Mouse (Mus musculus): Measurements from ENCODE around the gene 2310030G06Rik.

Gene 2310030G06Rik

DNA sequence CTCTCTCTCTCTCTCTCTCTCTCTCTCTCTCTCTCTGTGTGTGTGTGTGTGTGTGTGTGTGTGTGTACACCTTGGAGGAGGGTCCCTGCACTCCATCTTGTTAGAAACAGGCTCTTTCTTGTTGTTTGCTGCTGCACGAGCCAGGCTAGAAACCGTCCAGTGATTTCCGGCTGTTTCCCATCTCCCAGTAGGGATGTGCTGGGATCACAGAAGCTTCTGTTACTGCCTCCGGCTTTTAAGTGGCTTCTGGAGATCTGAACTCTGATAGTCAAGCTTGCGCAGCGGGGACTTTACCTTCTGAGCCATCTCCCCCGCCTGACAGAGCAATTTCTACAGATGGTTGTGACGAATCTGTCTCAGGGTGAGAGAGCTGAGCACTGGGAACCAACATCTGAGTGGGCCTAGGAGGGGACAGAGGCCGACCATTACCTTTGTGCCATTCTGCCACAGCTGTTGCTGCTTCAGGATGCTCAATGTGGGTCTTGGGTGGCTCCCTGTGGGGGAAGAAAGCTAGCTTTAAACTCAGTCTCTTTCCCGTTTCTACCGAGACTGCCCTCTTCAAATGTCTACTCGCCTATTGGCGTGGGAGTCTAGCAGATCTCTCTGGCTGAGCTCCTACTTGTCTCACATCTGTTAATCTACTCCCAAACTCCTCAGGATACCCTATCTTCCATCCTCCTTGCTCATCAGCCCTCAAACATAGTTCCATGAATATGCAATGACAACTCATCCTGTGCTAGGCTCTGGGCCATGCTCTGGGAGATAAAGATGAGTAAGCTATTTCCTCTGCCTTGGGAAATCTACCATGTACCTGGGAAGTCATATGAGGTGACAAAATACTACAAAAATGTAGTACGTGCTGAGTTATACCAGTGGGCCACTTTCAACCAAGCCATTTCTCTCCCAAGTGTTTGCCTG, 5.2 kb downstream of the 2310030G06Rik start:
- DNase-seq: no peak

DNA sequence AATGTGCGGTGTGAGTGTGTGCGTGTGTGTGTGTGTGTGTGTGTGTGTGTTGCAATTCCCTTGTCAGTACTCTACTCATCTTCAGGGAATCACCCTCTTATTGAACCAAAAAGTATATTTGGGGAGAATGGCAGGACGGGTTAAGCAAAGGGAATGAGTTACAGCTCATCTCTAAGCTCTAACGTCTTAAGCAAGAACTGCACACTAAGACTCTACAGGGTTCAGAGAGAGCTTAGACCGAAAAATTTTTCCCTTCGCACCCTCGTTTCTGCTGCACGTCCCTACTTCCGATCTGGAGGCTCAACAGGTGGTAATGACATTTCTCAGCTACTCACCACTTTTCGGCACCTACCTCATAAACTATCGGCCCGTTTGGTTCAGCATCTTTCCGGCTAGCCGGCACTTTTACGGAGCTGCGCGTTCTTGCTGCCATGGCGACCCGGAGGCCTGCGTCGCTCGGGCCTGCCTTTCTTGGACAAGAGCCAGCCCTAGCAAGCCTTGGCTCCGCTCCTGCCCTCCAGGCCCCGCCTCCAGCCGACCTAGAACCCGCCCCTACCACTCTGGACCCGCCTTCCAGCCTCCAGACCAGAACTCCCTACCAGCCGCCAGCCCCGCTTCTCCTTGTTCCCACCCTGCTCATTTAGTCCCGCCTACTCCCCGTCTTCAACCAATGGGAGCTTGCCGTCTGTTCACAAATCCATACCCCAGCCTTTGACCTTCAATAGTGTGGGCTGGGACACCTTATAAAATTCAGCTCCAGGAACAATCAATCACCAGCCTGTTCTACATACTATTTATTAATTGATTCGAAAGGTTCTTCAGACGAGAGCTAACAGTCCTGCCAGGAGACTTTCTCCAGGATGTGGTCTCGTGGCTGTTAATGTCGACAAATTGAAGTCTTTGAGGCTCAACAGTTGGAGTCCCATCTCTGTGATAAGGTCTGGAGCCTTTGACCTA, 7.1 kb downstream of the 2310030G06Rik start, which contains the start of gene Dixdc1:
TSS of gene Dixdc1 (minus strand) at position 604 of the 957 bp plus-strand sequence.
- peak; percentile 82 to 84 for DNase-seq

DNA sequence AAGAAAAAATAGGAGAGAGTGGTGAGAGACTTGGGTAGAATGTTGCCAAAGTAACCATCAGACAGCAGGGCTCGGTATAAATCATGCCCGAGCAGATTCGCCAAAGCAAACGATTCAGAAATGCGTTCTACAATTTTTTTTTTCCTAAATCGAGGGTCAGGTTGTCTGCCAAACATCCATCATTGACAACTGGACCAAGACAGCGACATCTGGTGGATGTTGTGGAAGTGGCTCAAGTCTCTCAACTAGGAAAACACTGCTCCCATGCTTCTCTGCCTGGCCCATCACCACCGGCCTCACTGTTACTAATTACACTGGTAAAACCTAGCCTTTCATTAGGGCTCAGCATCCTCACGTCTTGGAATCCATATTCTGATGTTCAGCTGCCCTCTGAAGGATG, 11.3 kb downstream of the 2310030G06Rik start:
- peak; percentile 77 for DNase-seq

DNA sequence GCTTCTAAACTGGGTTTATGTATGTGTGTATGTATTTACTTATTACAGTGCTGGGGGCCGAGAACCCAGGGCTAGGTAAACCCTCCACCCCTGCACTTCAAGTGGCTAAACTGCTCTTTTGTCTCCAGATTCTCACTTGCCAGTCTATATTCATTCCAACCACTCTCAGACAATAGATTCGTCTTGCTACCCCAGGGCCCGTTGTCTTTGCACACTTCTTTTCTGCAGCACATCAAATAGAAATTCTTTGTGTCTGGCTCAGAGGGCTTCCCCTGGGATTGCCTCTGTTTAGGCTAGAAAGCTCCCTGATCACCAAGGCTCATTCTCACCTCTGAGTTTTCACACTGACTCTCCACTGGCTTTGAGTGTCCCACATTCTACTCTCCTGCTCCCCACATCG, 13.8 kb downstream of the 2310030G06Rik start:
- DNase-seq: no peak

DNA sequence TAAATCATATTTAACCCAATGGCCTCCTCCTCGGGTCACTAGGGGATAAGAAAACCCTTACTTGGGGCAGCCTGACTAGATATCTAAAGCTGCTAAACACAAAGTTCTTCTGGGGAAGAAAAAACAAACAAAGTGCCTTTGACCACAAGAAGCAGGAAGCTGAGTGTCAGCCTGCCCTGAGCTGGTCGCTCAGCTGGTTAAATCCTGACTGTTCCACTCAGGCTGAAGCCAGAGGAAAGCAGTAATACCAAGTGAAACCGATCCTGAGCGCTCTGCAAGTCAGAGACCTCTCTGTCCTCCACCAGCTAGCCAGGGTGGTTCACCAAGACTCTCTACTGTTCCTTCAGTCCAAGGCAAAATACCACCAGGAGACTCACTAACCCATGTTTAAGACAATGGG, 16.7 kb downstream of the 2310030G06Rik start:
- DNase-seq: no peak

DNA sequence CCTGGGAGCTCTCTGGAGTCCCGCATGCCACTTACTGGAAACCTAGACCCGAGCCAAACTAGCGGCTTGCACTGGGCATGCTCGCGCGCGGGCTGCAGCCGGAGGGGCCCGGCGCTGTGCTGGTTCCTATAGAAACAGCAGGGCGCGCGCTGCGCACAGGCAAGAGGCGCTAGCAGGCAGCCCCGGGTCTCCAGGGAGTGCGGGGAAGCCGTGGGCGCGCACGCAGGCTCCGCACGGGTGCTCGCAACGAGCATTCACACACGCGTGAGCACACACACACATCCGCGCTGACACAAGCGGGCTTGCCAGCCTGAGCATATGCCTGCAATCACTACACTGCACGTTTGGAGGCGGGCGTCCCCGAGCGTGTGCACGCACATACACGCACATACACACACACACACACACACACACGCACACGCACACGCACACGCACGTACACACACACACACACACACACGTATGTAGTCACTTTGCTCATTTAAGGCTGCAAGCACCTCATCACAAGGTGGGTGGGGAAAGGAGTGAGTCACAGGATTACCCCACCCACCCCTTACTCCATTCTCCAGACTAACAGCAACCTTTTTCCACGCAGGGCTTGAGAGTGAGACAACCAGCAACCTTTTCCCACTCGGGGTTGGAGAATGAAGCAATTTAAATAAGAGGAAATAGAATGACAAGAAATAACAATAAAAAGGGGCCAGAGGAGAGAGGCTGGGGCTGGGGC, 18.2 kb downstream of the 2310030G06Rik start:
- peak; percentile 77 to 84 for DNase-seq

DNA sequence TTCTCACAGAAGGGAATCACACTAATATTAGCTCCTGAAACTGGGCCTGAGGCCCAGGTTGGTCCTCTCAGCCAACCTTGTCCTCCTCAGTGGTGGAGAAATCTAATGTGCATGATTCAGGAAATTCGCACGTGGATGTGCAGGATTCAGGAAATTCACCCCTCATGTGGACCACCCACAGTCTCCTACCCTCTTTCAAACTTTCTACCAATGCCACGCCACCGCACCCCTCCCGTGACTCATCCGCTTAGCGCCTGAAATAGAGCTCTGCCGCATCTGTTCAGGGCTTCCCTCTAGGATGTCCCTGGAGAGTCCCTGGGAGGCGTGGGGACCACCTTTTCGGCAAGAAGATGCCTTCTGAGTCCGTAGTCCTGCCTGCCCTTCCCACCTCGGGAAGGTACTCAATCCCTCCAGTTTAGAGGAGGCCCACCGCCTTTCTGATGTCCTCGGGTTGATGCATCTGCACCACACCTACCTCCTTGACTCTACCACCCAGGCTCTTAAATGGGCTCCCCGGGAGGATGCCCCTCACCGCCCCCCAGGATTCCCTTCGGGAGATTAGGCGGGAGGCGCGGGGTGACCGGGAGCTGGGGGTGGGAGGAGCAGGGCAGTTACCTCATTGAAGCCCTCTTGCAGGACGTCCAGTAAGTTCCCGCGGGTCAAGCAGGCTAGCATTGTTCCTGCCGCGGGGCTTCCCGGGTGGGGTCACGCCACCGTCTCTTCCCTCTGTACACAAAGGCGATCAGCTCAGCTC, 19.0 kb downstream of the 2310030G06Rik start:
- peak; percentile 69 to 71 for DNase-seq

DNA sequence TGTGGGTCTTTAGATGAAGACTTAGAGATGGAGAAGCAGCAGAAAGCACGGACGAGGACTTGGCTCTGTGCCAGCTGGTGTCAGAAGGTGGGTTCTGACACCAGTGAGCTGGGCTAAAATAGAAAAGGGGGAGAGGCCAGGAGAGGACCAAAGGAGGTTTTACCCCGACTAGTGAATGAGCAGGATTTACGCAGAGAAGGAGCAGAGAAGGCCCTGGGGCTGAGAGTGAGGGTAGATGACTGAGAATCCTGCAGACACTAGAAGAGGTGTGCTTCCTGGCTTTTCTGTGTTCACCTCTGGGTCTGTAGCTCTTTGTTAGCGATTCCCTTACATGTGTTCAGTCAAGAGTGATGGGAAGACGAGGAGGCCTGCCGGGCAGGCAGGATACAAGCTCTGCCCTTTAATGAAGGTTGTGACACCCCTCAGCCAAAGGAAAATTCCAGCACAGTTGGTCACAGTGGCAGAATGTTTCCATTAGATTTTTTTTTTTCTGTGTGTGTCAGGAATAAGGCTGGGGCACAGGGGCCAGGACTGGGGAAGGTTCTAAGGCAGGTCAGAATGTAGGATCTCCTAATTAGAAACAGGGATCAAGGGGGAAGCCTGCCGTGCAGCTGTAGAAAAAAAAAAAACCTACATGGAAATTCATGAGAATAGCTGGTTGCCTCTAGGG, 20.3 kb downstream of the 2310030G06Rik start:
- peak; percentile 55 to 58 for DNase-seq

DNA sequence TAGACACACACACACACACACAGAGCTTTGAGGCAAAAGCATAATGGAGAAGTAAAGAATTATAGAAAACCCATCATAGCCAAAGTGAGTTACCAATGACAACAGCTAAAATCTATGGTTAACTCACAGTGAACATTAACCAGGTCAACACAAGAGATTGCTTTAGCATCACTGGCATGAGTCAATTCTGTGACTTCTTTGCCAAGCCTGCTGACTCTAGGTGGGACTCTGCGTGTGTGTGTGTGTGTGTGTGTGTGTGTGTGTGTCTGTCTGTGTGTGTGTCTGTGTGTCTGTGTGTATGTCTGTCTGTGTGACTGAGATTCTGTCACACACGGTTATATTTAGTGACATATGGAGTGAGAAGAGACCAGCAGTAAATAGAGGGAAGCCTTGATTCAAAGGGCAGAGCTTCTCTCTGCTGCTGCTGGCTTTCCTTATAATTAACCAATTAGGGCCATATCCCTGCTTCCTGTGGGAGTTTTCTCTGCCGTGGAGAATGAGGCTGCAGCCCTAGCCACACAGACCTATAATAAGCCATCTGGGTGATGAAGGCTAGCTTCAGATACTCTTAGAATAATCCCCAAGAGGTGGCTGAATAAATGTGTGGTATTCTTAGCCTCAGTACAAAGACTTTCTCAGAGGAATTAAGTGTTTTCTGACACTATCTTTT, 21.5 kb downstream of the 2310030G06Rik start:
- DNase-seq: peak in 1 of 2 experiments; percentile 39

DNA sequence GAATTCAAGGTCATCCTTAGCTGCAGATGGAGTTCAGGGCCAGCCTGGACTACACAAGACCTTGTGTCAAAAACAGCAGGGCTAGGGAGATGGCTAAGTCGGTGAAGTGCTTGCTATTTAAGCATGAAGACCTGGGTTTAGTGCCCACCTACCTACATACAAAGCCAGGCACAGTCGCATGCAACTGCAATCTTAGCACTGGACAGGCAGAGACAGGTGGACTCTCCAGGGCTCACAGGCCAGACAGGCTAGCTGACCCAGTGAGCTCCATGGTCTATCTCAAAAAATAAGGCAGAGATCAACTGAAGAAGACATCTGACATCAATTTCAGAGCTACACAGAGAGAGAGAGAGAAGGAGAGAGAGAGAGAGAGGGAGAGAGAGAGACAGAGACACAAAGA, 22.2 kb downstream of the 2310030G06Rik start:
- peak in 1 of 2 experiments; percentile 40 for DNase-seq

DNA sequence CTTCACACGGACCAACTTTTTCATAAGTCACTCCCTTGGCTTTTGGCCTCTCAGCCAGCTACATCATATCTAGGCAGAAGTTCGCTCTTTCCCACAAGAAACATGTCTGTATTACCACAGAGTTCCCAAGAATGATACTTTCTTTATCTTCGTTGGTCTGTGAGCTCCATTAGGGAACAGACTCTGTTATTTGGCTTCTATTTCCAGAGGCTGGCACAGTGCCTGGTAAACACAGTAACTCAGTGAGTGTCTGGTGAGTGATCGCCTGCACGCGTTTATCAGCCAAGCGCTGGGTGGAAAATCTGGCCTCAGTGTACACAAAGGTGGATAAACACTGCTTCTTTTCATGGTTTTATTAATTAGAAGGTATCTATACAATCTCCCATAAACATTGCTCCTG, 22.9 kb downstream of the 2310030G06Rik start:
- peak; percentile 90 to 93 for DNase-seq

DNA sequence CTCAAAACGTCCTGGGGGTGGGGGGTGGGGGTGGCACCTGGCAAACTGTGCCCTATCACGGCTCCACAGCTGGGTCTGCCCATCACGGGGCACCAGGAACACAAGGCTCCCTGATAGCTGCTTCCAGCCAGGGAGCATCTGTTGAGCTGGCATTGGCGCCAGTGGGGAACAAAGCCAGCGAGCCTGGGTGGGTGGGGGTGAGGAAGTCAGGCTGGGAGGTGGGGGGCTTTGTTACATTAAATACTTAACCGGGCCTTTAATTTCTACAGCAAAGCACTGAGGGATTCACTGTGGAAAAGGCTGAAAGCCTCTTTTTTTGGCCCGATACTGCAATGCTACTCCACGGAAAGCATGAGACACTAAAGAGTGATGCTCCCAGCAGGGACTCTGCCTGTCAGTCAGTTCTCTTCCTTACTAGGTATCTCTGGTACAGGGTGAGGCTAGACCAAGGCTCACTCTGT, 23.9 kb downstream of the 2310030G06Rik start:
- peak; percentile 61 to 62 for DNase-seq

DNA sequence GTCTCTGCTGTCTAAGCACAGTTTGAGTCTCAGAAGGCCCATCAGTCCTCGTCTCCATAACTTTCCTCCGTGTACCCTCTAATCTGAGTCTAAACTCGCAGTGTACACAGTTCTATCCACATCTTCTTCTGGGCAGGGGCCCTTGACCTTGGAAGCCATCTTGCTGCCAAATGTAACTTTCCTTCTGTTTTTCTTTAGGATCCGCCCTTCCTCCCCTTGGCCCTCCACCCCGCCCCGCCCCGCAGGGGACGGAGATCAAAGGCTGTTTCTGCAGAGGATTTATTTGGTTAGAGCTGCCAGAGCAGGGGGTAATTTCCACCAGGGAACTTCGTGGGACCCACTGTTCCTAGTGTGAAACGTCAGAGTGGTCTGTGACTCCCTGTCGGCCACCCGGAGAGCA, 25.3 kb downstream of the 2310030G06Rik start:
- no peak for DNase-seq

DNA sequence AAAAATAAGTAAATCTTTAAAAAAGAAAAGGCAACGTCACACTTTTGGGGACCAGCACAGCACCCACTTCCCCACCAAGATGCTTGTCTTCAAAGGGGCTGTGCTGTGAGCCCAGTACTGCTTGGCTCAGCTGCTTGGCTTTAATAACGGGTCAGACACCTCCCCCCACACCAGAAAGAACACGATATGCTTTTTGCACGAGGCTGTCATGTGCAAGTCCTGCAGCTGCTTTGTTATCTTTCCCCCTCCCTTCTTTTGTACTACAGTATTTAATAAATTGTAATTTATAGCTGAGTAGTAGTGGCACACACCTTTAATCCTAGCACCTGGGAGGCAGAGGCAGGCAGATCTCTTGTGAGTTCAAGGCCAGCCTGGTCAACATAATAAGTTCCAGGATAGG, 27.5 kb downstream of the 2310030G06Rik start:
- DNase-seq: no peak

DNA sequence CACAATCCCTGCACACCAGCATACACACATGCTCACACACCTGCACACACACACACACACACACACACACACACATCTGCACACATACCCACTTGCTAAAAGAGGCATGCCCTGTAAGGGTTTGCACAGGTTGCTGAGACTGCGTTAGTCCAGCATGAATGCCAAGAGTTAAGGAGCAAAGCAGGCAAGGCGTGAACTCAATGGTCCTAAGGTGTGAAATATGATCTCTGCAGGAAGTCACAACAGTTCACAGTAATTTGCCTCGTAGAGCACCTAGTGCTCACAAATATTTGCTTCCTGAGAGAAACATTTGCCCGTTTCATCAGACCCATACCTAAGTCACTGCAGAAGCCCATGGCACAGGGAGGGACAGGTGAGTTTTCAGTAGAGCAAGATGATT, 32.1 kb downstream of the 2310030G06Rik start:
- no peak for DNase-seq

DNA sequence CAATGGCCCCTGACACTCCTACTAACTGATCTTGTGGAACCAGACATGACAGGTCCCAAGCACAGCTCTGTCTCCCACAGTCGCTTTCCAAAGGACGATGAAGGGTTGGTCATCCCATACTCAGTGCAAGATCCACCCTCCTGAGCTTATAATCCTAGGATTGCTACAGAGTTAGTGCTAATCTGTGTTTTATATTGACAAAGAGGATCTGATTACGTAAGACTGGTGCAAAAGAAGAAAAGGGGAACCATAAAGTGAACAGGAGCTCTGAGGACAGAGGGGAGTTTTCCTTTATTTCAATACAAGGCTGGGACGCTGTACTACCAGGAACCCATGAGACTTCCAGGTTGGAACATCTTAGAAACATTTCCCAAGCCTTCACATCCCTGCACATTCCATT, 35.0 kb downstream of the 2310030G06Rik start:
- DNase-seq: no peak

DNA sequence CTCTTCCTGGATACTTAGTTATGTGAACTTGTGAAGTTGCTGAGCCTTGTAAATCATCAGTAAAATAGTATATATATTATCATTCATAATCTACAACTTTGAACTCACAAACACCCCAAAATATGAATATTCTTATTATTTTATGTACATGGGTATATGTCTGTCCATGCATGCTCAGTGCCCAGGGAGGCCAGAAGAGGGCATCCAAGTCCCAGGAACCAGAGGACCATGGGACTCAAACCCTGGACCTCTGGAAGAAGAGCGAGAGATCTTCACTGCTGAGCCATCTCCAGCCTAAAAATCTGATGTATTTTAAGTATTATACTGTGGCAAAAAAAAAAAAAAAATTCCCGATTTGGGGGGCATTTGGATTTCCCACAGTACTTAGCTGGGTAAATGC, 37.2 kb downstream of the 2310030G06Rik start:
- peak; percentile 62 to 64 for DNase-seq

DNA sequence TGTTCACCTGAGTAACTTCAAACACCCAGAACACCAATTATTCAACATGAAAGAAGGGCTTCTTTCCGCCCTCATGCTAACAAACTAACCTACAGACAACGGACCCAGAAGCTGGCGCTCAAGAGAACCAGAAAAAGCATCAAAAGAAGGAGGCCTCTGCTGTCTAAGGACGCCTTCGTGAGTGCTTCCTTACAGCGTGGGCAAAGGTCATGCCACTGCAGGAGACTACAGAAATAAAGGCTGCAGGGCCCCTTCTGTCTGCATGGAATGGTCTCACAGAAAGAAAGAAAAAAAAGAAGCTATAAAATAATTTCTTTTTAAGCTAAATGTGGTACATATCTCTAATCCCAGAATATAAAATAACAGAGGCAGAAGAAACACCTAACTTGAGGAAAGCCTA, 41.4 kb downstream of the 2310030G06Rik start:
- no peak for DNase-seq

DNA sequence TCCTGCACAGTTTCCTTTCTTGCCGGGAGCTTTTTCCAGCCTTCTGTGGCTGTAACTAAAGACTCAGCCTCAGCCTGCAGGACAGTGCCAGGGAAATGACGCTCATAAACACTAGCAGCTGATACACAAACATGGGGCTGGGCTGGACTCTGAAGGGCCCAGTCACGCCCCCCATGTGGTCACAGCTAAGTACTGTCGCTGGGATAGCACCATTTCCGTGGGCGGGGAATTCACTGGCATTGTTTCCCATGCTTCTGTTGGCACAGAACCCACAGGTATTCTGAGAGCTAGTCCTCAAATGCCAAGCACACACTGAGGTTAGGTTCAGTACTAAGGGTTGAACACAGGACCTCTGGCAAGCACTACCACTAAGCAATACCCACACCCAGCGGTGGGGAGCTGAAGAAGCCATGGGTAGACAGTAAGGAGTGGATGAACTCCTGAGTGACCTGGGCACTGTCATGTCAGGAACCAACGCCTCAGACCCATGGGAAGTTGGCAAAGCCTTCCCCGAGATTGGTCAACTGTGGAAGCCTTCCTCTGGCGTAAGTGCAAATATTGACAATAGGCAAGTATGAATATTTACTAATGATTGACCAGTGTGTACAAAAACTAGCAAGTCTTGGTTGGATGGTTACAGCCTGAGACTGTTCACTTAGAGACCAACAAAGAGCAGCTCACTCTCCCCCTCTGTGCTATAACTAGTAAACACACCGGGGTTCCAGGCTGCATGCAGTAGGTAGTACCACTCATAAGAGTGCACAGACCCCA, 45.2 kb downstream of the 2310030G06Rik start:
- peak; percentile 67 to 74 for DNase-seq
